Mouse (Mus musculus) neural tube, embryonic 14.5 days (tissue): ENCODE data around the gene Slc4a4. TPM values are rescaled to one million over a fixed set of nuclear protein-coding genes. Genes with fewer than 3 reads are reported as not detected.

Experiments
- ATAC-seq: fragments of 200-750 bp; cut with Nextera tagmentation; 2 replicates; pipeline ENCODE4 v1.8.0; 2017; ENCODE audit warnings: low read depth, mild to moderate bottlenecking, moderate TSS enrichment, moderate library complexity
- H3K27ac ChIP-seq: fragments of 300-500 bp; sonication (generic); 2 replicates; pipeline ENCODE4 v1.5.1; 2014; ENCODE audit warnings: low read depth, mild to moderate bottlenecking, control low read depth, low read length, moderate library complexity, mixed read lengths
- H3K27me3 ChIP-seq: fragments of 300-500 bp; sonication (generic); 2 replicates; pipeline ENCODE4 v1.6.1; 2014; ENCODE audit warnings: low read length; ENCODE audit not compliant: control insufficient read depth, insufficient read depth
- H3K36me3 ChIP-seq: fragments of 300-500 bp; sonication (generic); 2 replicates; pipeline ENCODE4 v1.6.1; 2014; ENCODE audit warnings: low read length, mixed read lengths; ENCODE audit not compliant: control insufficient read depth, insufficient read depth
- H3K4me1 ChIP-seq: fragments of 300-500 bp; sonication (generic); 2 replicates; pipeline ENCODE4 v1.6.1; 2014; ENCODE audit warnings: low read length; ENCODE audit not compliant: control insufficient read depth, insufficient read depth
- H3K4me2 ChIP-seq: fragments of 300-500 bp; sonication (generic); 2 replicates; pipeline ENCODE4 v1.6.1; 2014; ENCODE audit warnings: mild to moderate bottlenecking, low read depth, low read length, control low read depth
- H3K4me3 ChIP-seq: fragments of 300-500 bp; sonication (generic); 2 replicates; pipeline ENCODE4 v1.5.1; 2014; ENCODE audit warnings: low read depth, low read length, control low read depth, mixed read lengths
- H3K9ac ChIP-seq: fragments of 300-500 bp; sonication (generic); replicated peaks from 2 replicates; pipeline ENCODE4 v1.6.1; 2014; ENCODE audit warnings: low read depth, mild to moderate bottlenecking, control low read depth, low read length, mixed read lengths
- H3K9me3 ChIP-seq: fragments of 300-500 bp; sonication (generic); 2 replicates; pipeline ENCODE4 v1.6.1; 2016; ENCODE audit warnings: low read length; ENCODE audit not compliant: control insufficient read depth
- WGBS: fragments of 180-500 bp; shearing (Covaris S2); extraction: QIAGEN DNeasy Blood & Tissue Kit; methylation state at CpG from one replicate; pipeline ENCODE4 v1.1.7; 2014; 5-methylcytosine and 5-hydroxymethylcytosine counted together
- polyA plus RNA-seq: library from polyadenylated mRNA; unstranded; fragments of >200 nt; fragmentation: Nextera tagmentation; extraction: Ambion mirVana; gene quantifications from 2 replicates; pipeline ENCODE4 v1.2.1, GENCODE M21; 2014

The Slc4a4 gene
- polyA plus RNA-seq, 1 experiment from 2014 or later, result 15.8 TPM

DNA sequence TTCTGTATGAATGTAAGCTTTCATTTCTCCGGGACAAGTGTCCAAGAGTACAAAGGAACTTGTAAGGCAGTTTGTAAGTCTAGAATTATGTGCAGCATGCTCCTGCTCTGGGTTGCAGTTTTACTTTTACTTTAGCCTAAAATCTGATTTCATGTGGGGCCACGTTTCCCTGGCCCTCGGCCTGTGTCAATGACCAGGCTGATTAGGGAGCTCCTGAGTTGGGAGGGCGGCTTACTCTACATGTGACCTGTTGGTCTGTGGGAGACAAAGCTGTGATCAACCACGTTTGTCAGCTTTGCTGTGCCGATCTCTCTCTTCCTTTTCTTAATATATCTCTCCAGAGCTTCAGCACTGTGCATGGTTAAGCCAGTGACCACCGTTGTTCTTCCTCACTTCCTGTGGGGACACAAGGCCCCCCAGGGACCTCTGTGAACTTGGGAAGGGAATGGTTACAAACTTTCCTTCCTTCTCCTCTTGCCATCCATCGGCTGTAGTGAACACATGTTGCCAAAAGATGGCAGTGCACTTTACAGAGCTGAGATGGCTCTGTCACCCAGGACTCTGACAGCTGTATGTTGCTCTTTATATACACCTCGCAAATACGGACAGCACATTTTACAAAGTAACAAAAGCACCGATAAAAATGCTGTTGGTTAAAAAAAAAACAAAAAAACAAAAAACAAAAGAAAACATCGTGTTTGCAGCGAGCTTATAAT, 41.7 kb downstream of the Slc4a4 start:
- 0 out of 2 replicates have a peak, but pooled peaks cover 2% of the 10 kb centered on the region for H3K4me1 ChIP-seq
- no peaks in the 10 kb centered on the region for H3K9me3 ChIP-seq
- no peak overlapping the region for H3K9ac ChIP-seq

DNA sequence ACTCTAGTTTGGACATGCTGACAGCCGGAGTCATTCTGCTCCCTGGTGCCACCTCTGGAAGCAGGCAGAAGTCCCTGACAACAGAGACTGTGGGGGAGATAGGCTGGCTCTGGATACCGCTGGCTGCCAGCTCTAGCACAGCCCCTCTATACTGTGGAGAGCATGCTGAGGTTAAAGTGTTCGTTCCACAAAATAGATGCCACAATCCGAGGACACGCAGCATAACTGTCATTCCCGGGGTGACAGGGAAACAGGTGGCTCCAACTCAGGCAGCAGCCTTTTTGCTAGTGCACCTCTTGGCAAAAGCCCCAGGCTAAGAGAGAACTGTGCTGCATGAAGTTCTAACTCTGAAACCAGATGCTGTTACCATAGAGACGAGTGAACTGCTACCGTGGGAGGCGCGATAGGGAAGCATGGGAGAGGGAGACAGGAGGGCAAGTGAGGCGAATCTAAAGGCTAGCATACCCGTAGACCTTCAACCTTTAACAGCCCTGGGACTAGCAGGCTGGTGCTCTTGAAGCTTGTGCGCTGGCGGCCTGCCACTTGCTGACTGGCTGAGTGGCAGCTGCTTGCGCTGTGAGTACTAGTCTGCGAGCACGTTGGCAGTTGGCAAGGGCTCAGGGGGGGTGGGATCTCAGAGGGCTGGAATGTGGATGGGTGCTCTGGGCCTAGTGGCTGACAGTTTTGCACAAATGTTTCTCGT, 42.9 kb downstream of the Slc4a4 start:
- Histone ChIP-seq H3K4me1 (0 out of 2 replicates have a peak, but pooled peaks cover 2% of the 10 kb centered on the region), H3K27ac (no peak overlapping the region), H3K9me3 (no peaks in the 10 kb centered on the region), H3K27me3 (no peaks in the 10 kb centered on the region), H3K4me3 (no peak overlapping the region), H3K4me2 (peak overlapping the region; percentile 7; the same call in 1 of the 2 replicates), H3K36me3 (no peaks in the 10 kb centered on the region), H3K9ac (no peak overlapping the region)
- ATAC-seq, result peak; percentile 85
- WGBS, result 34% methylated on average over 18 of the region's 18 CpGs

More for the DNA sequence above, 41.7 kb downstream of the Slc4a4 start:
- no peak overlapping the region for H3K4me3 ChIP-seq
- peak; percentile 48; the same call in 1 of the 2 replicates for ATAC-seq
- H3K27me3 ChIP-seq, result no peaks in the 10 kb centered on the region
- 57% methylated on average over 13 of the region's 13 CpGs for WGBS
- H3K27ac ChIP-seq, result no peak overlapping the region
- no peaks in the 10 kb centered on the region for H3K36me3 ChIP-seq
- no peak overlapping the region for H3K4me2 ChIP-seq

DNA sequence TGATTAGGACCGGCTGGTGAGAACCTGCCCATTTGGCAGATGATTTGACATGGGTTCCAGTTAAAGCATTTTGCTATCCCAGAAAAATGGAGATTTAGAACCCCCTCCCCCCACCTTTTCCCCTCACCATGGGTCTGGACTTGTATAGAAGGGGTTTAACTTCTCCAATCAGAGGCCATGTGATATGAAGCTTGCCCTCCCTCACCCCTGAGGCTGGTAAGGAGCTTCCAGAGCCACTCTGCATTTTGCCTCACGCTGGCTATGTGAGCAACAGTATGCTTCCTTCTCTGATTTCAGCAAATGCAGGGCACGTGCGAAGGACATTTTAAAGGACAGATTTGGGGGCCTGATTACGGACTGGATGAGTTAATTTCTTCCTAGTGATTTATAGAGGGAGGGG, 43.5 kb downstream of the Slc4a4 start:
- no peak overlapping the region for H3K4me2 ChIP-seq
- H3K36me3 ChIP-seq, result no peaks in the 10 kb centered on the region
- no peaks in the 10 kb centered on the region for H3K27me3 ChIP-seq
- 0 out of 2 replicates have a peak, but pooled peaks have one; percentile 18 for ATAC-seq
- H3K27ac ChIP-seq, result no peak overlapping the region
- H3K9me3 ChIP-seq, result no peaks in the 10 kb centered on the region
- H3K9ac ChIP-seq, result no peak overlapping the region
- H3K4me3 ChIP-seq, result no peak overlapping the region
- H3K4me1 ChIP-seq, result 0 out of 2 replicates have a peak, but pooled peaks cover 2% of the 10 kb centered on the region
- WGBS, result 78% methylated on average over 5 of the region's 5 CpGs

DNA sequence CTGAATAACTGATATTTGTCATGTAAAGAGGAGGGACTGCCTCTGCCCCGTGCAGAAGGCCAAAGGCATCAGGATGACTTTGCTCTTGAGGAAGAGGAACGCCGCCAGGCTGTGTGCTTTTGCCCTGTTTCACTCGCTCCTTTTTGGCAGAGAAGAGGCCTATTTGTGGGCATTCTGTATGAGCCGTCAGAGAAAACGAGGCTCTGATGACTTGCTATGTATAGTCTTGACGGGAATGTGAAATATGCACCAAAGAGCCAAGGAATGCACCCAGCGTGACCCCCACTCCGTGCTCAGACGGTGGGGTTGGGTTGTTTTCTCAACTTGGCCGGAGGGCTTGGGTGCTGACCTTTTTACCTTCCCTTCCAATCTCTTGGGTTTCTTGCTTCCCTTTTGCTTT, 44.0 kb downstream of the Slc4a4 start:
- Histone ChIP-seq H3K27me3 (no peaks in the 10 kb centered on the region), H3K4me2 (no peak overlapping the region), H3K36me3 (no peaks in the 10 kb centered on the region), H3K9ac (no peak overlapping the region), H3K4me1 (0 out of 2 replicates have a peak, but pooled peaks cover 2% of the 10 kb centered on the region), H3K9me3 (no peaks in the 10 kb centered on the region), H3K4me3 (no peak overlapping the region), H3K27ac (no peak overlapping the region)
- ATAC-seq, result no peak
- 70% methylated on average over 11 of the region's 11 CpGs for WGBS

DNA sequence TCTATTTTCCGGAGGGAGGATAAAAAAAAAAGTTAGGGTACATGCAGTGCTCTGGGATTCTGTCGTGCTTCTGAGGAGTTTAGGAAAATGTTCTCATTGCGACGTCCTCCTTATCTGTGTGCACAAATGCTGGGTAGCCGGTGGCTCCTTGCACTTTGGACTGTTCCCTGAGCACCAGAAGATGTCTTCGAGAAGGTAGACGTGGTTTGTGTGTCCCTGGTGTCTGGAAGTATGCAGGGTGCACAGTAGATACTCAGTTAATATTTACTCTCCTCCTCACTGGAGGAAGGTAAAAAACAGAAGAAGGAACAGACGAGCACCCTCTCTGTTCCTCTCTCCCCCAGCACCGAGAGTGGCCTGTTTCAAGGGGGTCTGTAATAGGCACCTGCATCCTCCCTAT, 44.6 kb downstream of the Slc4a4 start:
- no peaks in the 10 kb centered on the region for H3K9me3 ChIP-seq
- no peaks in the 10 kb centered on the region for H3K27me3 ChIP-seq
- WGBS, result 89% methylated on average over 9 of the region's 9 CpGs
- ATAC-seq, result no peak
- no peaks in the 10 kb centered on the region for H3K36me3 ChIP-seq
- 0 out of 2 replicates have a peak, but pooled peaks cover 2% of the 10 kb centered on the region for H3K4me1 ChIP-seq
- no peak overlapping the region for H3K4me2 ChIP-seq
- no peak overlapping the region for H3K4me3 ChIP-seq
- no peak overlapping the region for H3K9ac ChIP-seq
- H3K27ac ChIP-seq, result no peak overlapping the region

DNA sequence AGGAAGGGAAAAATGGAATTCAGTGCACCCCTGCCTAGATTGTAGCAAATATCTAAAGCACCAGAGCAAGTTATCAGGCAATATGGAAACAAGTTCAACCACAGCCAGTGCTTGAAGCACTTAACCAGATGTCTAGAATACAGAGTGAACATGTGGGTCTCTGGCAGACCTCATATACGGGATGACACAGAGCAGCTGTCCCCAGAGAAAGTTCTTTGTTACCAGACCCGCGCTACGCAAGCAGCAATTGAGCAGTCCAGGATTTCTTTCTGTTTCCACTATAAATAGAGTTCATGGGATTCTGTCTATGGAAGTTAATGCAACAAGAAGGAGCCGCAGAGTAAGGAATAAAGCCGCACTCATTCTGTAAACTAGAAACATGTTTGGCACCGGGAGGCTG, 46.8 kb downstream of the Slc4a4 start:
- Histone ChIP-seq H3K27ac (no peak overlapping the region), H3K4me1 (0 out of 2 replicates have a peak, but pooled peaks cover 2% of the 10 kb centered on the region), H3K9me3 (no peaks in the 10 kb centered on the region), H3K36me3 (no peaks in the 10 kb centered on the region), H3K4me2 (no peak overlapping the region), H3K4me3 (no peak overlapping the region), H3K27me3 (no peaks in the 10 kb centered on the region), H3K9ac (no peak overlapping the region)
- 52% methylated on average over 7 of the region's 7 CpGs for WGBS
- ATAC-seq, result no peak

DNA sequence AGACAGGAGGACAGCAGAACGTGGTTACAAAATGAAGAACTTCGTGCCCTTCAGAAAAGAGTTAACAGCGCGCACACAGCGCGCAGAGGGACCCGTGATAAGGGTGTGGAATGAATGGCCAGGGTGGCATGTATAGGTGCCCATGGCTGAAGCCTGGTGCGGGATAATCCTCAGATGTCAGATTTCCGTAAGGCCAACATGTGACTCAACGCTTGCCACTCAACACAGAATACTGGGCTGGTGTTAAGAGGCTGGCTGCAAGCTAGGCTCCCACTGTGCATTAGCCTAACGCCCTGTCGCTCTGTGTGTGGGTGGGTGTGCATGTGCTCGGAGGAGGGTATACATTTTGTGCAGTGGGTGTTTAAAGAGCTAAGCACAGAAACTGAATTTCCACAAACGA, 47.3 kb downstream of the Slc4a4 start:
- no peaks in the 10 kb centered on the region for H3K36me3 ChIP-seq
- H3K9ac ChIP-seq, result no peak overlapping the region
- ATAC-seq, result no peak
- no peaks in the 10 kb centered on the region for H3K27me3 ChIP-seq
- H3K27ac ChIP-seq, result no peak overlapping the region
- WGBS, result 80% methylated on average over 14 of the region's 14 CpGs
- no peaks in the 10 kb centered on the region for H3K9me3 ChIP-seq
- H3K4me1 ChIP-seq, result 0 out of 2 replicates have a peak, but pooled peaks cover under 1% of the 10 kb centered on the region
- H3K4me3 ChIP-seq, result no peak overlapping the region
- H3K4me2 ChIP-seq, result no peak overlapping the region

DNA sequence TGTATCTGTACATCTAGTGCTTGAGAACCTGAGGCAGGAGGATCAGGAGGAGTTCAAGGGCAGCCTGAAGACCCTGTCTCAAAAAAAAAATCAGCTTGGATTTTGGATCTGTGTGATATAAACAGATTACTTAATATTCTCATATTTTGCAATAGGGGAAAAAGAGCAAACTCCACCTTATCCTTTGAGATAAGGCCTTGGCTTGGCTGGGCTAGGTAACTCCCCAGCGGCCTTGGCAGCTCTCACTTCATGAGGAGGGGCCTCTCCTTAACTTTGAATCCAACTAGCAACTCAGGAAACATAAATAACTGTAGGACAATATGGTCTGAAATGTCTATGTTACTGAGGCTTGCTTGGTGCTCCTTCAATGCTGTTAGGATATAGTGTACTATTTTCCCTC, 51.6 kb downstream of the Slc4a4 start:
- Histone ChIP-seq H3K4me3 (no peak overlapping the region), H3K36me3 (no peaks in the 10 kb centered on the region), H3K9ac (no peak overlapping the region), H3K4me1 (no peaks in the 10 kb centered on the region), H3K27ac (no peak overlapping the region), H3K4me2 (no peak overlapping the region), H3K27me3 (no peaks in the 10 kb centered on the region), H3K9me3 (no peaks in the 10 kb centered on the region)
- no peak for ATAC-seq
- 91% methylated on average over 1 of the region's 1 CpGs for WGBS

DNA sequence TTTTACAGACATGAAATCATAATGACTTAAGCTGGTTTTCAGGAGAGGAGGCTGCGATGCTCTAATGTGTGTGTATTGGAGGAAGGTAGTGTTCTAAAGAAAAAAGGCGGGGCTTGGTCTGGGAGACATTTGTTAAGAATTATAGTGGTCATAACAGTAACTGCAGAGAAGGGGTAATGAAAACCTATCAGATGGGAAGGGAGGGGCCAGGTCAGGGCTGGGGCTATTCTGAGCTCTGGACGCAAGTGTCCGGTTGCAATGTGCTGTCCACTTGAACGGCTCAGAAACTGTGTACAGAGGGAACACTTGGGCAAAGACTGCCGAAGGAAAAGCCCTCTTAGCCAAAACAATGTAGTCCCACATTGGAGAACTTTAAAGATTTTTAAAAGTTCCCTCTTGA, 52.5 kb downstream of the Slc4a4 start:
- ATAC-seq, result no peak
- Histone ChIP-seq H3K9ac (no peak overlapping the region), H3K36me3 (no peaks in the 10 kb centered on the region), H3K9me3 (no peaks in the 10 kb centered on the region), H3K4me2 (no peak overlapping the region), H3K4me1 (no peaks in the 10 kb centered on the region), H3K27me3 (no peaks in the 10 kb centered on the region), H3K27ac (no peak overlapping the region), H3K4me3 (no peak overlapping the region)
- WGBS, result 76% methylated on average over 6 of the region's 6 CpGs
